Mouse (Mus musculus): ENCODE data around the gene Nkx2-3.
A peak's percentile ranks its signal among the peaks of the same experiment; 100 is the strongest.

Nkx2-3 gene

DNA sequence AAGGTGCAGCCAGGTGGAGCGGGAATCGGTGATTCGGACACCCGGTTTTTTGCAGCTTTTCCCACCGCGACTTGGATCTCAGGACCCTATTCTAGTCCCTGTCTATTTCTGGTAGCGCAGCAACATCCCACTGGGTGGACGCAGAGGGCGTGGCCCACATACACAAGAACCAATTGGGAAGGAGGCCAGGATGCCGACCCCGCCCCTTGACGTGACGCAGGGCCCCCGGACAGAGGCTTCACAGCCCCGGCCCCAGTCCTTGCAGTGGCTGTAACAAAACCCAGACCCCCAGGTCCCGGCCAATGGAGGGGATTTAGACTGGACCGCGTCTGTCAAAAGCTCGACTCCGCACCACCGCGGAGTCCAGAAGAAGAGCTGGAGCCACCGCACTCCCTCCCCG lies at the start of gene Nkx2-3:
Gene Nkx2-3 (plus strand): TSS at position 275 of the 400 bp plus-strand sequence.
- DNase-seq, result no peak

DNA sequence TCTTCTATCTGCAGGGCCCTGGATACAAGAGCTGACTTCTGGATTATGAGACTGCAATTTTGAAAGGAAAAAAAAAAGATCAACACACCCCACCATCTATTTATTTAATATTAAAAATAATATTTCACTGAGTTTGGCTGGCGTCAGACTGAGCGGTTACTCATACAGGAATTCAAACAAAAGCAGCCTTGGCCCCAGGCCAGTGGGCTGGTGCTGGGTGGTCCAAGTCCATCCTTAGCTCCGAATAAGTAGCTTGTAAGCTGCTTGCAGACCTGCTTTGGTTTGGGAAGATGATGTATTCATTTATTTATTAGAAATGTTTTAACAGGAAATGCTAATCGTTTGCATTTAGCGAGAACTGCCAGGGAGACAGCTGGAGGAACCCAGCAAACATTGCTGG lies 49.0 kb upstream of the Nkx2-3 start:
- DNase-seq, result no peak

DNA sequence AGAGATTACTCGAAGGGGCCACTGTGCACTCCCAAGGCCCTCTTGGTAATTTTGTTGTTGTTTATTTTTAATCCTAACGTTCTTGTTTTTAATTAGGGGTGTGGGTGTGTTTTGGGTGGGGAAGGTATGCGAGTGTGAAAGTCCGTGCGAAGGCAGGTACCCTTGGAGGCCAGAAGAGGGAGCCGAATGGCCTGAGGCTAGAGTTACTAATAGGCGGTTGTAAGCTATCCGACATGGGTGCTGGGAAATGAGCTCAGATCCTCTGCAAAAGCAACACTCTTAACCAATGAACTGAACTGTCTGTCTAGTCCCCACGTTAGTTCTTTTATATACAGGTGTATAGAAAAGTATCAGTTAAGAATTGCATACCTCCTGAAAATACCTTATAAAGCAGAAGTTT lies 43.8 kb upstream of the Nkx2-3 start:
- no peak for DNase-seq

DNA sequence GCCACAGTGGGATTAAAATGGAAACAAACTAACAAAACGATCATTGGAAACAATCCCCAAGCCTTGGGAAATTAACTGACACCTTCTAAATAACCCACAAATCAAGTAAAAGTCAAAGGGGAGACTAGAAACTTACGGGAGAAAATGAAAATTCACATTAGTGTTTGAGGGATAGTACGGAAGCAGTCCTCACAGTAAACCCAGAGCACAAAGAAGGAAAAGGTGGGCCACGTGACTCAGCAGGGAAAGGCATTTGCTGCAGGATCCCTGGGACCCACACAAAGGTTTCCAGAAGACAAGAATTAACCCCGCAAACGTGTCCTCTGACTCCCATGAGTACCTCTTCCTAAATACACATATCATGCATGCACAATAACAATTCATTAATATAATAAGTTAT lies 43.0 kb upstream of the Nkx2-3 start:
- no peak for DNase-seq

DNA sequence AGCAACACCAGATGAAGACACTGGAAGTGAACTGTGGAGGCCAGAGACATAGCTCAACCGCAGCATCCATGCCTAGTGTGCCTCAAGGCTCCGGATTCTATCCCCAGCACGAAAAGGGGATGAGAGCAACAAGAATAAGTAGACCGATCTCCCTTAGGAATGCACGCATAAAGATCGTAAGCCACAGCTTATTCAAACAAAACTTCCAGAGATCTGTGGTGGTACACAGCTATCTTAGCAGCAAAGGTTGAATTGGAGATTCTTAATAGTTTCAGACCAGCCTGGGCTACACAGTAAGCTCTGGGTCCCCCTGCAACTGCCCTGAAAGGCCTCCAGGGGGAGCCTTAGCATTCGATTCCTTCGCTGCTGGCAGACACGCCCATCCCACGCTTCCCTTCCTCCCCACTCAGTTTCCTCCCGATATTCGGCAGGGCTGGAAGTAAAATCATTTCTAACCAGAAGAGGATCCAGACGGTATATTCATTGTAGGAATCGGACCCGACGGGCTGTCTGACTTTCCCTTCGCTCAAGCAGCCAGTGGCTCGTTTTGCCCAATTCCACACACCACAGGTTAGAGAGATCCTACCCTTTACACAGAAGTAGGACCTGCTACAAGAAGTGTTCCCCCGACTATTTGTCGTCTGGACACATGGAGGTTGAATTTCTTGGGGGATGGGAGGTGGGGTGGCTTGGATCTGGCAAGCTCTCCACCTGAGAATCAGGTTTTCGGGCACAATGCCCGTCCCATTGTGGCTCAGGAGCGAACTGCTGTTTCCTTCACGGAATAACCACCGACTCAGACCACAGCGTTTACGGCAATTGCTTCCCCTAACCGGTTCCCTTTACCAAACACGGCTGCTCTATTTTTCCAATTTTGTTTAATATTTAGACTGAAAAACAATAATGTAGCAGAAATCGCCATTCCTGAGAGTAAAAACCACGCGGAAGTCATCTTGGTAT lies 41.0 kb upstream of the Nkx2-3 start:
- DNase-seq, result peak; percentile 58 to 63

DNA sequence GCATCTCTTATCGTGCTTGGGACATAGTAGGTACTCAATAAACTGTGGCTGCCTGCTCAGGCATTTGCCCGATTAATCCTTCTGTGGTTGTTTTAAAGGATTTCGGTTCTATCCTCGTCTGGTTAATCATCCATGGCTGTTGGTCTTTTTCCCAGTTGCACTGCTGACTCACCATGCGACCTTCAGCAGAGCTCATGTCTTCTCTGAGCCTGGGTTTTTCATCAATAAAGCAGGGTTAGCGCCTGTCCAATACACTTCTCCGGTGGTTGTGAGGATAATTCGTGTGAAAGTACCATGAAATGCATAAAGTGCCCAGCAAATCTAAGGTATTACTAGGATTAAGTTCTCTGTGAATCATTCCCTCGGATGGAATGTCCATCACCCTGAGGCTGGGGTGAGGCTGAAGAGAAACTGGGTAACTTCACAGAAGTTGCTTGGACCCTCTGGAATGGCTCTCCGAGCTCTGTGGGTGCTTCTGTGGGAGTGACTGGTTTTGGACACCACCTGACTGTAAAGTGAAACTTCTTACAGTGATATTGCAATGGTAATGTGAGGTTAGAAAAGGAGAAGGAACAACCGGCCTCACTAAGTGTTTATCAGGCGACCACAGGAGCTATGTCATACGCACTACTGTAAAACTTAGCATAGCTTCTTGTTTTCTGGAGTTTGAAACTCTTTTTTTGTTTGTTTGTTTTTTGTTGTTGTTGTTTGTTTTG lies 32.9 kb upstream of the Nkx2-3 start:
- DNase-seq, result no peak

DNA sequence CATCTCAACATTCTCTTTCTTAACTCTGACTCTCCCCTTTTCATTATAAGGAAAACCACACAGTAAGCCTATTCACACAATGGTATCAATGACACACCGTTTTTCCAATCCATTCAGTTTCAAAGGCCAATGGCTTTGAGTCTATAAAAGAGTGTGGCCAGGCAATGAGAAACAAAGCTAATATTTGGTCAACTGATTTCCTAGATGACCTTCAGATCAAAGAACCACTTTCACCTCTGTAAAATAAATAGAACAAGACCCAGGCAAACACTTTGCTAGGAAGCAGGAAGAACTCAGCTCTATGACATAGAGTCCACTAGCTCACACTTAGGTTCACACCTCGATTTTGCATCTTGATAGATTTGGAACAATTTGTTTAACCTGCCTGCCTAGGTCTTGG lies 30.9 kb upstream of the Nkx2-3 start:
- no peak for DNase-seq

DNA sequence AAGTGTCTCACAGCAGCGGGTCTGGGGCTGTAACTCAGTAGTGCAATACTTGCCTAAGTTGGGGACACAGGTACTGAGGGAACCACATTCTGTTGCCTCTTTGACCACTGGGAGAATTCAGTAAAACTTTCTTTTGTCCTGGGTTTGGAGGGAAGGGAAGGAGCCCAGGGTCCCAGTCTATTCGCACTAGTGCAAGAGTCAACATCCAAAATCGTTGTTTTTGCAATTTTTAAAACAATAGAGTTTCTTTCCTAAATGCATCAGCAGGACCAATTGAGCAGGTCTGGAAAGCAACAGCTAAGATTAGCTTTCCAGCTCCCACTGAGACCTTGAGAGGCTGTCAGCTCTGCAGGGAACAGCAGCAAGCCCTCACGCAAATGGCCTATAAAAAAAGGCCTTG lies 28.9 kb upstream of the Nkx2-3 start:
- DNase-seq, result no peak

DNA sequence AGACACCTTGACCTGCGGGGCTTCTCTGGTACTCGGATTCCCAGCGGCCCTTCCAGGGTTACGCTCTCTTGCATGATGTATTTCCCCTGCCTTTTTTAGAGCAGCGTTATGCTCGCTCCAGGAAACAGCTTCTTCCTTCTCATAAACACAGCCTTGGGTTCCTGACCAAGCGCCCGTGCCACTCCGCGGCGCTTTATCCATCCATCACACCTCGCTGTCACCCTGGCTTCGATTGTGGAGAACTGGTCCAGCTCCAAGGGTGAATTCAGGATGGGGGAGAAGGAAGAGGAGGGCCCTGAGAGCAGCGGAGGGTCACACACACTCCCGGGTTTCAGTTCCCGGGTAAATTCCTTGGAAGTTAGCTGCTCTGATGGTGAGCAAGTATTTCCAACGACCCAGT lies 28.5 kb upstream of the Nkx2-3 start:
- DNase-seq, result no peak

DNA sequence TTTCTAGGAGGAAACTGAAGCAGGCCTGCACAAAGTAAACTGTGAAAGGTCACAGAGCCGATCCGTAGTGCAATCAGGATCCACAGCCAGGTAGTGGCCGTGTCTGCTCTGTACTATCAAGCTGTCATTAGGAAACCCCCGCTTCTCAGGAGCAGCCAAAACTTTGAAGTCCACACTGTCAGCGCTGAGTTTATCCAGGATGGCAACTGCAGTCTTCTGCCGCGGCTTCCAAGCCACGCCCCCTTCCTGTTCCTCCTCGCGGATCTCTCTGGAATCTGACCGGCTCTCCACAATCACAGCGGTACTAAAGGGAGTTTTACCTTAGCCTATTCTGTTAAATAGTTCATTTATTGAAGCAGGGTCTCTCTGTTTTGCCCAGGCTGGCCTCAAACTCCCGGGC lies 27.3 kb upstream of the Nkx2-3 start:
- DNase-seq, result no peak

DNA sequence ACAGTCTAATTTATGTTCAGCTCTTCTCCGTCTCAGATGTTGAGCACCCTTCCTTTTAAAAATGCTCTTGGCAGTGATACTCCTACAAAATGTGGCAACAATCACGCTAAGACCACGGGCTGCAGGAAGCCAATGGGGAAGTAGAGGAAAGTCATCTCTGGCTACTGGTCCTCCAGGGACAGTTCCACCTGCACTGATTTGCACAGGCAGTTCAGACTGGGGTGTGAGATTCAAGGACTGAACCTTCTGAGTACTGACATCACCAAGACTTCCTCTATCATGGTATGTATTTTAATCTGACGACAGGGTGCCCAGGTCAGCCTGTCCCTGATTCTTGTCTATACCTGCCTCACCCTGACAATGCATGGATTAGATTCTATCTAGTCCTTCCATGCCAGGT lies 20.1 kb upstream of the Nkx2-3 start:
- DNase-seq, result no peak

DNA sequence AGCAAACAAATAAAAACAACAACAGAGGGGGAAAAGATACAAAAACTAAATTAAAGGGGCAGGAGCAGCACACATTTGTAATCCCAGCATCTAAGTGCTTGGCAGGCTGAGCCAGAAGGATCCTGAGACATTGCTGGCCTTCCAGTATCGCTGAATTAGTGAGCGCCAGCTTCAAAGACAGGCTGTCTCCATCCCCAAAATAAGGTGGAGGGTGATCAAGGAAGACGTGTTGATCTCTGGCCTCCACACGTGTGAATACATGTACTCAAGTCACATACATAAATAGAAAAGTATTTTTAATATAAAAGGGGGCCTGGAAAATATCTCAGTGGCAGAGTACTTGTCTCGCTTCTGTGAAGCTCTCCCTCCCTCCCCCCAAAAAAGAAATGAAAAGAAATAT lies 15.1 kb upstream of the Nkx2-3 start:
- no peak for DNase-seq

DNA sequence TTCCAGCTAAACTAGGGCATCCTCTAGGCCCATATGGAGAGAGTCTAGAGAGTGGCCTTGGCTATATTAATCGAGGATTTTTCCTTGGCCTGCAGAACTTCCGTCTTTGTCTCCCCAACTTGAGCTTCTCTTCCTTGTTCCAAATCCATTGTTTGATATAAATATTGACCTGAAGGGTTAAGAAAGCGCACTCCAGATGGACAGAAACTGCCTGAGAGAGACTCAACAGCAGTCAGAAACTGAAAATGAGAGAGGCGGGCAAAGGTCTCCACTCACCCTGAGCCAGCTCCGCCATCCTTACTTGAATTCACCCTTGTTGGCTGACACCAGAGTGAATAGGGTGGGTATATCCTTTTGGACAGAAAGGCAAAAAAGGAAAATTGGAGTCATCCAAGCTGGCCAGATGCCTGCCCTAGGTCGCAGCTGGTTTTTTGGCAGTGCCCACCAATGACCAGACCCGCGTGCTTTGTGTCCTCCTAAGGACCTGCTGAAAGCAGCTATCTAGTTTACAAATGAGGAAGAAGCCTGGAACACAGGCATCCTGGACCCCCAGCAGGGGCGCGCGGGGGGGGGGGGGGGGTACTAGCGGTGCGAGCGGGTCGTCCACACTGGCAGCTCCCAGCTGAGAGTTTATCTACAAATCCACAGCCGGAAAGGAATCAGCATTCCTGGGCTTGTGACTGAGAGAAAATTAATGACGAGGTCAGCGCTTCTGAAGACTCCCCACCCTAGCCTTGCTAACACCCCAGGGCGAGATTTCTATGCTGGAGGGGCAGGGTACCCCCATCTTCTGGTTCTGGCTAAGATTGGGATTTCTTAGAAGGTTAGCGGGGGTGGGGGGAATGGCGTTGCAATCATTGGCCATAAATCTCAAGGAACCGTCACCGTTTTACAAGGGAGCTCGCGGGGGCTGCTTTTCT lies 13.1 kb upstream of the Nkx2-3 start:
- DNase-seq, result no peak

DNA sequence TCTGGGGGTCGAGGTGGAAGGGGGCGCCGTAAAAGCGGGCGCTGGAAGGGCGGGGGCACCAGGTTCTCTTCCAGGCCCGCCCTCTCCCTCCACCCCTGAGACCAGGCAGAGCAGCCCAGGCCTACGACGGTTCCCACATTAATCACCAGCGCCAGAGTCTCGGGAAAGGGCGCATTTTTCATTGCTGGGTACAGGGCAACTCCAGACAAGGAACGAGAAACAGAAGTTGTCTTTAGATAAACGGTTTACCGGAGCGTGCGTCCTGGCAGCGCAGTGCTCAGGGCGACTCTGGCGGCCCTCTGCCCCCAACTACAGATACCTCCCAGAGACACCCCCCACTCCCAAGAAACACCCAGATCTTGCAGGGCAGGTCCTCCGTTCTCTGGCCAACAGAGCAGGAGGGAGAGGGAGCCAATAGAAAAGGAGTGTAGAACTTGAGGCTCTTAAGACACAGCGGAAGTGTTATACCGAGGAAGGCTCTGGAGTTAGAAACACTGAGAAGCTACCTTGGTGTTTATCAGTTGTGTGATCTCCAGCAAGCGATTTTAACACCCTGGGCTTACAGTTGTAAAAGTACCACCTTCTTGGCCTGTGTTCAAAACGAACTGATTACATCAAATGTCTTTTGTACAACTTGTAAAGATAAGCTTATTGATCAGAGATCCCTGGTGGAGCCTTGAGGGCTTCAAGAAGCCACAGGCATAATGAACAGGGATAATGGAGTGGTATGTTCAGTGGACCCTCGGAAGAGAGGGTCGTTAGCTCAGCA lies 12.2 kb upstream of the Nkx2-3 start:
- DNase-seq, result no peak

DNA sequence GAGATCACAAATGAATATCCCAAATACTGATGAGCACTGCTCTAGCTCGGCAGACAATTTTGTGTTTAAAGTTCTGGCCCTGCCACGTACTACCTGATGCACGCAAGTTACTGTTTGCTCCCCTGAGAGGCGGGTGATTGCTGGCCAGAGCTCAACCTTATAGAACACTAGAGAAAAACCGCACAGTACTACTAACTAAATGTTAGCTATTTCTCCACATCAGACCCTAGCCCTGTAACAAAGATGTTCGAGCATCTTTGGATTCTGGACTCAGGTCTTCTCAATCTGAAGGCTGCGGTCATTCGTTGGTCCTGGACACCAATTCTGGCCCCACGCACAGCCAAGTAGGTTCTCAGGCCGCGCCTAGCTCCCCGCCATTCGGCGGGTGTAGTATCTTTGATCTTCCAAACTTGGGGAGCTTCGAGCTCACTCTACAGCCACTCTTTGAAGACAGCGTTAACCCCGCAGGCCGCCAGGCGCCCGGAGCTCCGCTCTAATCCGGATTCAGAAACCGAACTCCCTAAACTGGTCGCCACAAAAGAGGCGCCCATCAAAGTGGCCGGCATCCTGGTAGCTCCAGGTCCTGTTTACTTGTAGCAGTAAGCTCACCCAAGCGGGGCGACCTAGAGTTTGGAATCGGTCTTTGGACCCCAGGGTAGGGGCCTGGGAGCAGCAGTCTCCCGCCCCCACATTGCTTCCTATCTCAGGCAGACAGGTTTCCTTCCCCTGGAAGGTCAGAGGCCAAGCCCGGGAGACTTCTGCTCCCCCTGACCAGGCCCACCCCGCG lies 11.4 kb upstream of the Nkx2-3 start:
- DNase-seq, result no peak

DNA sequence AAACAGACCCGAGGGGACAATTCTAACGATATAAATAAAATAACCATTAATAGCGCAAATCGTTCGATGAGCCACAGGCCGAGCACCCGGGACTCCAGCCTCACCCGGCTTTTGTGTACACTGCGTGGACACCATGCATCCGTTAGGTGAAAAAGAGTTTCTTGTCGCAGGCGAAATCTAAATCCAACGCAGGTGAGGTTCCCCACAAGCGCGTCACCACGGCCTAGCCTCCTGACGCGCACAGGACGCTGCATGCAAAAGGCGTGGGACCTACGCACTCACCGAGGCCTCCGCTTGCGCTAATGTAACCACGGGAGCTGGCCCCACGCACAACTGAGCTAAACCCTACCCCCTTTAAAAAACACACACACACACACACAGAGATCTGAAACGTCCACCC lies 10.7 kb upstream of the Nkx2-3 start:
- no peak for DNase-seq

DNA sequence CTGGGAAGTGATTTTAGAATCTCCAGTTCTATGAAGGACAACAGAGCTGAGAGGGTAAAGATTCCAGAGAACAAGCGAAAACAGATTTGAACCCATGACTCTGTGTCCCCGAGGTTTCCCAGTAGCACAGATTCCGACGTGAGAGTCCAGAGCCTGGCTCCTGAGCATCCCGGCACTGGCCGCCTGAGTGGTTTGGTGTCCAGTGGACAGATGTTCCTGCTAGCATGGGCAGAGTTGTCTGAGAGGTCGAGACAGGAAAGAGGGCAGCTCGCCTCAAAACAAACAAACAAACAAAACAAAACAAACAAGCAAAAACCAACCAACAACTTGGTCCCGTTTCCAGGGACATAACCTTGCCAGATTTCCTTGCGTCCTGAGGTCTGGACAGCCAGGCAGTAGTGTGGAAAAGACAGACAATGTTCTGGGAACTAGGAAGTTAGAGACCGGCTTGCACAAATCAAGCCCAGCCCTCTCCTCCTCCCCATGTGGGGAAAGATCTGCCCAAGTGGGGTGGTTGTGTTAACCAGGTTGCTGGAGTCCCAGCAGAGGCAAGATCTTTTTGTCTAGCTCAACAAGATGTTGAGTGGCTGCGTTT lies 10.0 kb upstream of the Nkx2-3 start:
- DNase-seq, result no peak

DNA sequence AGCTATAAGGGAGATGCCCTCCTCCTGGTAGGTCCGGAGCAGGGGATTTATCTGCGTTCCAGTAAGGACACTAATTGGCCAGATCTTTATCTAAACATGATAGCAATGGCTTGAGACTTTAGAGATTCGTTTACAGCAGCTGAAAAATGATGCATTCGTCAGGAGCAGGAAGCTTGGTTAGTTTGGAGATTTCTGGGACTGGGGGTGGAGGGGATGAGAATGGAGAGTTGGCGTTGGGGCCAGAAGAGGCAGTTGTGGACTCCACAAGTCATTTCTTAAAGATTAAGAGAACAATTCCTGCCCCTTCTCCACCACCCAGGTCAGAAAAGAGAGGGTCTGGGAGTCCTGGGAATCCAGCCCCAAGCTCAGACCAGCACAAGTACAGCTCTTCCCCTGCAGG lies 8.6 kb upstream of the Nkx2-3 start:
- no peak for DNase-seq

DNA sequence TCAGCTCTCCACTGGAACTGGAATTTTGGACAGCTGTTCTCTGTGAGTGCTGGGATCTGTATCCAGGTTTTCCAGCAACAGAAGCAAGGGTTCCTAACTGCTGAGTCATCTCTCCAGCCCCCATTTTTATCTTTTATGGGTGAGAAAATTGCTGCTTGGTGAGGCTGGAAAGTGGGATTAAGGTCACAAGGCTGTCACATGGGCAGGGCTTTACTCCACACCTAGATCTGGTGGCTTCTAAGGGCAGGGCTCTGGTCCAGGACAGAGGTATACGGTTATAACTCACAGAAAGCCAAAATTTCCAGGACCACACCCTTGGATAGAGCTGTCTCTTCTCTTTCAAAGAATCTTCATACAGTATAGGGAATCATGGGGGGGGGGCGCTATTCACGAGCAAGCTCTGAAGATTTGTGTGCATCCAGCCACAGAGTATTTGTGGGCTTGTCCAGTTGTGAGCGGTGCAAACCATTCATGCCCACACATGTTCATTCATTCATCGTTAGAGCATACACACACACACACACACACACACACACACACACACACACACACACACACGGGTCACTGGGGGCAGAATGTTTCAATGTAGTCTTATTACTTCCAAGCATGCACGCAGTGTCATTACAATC lies 7.5 kb upstream of the Nkx2-3 start:
- no peak for DNase-seq
